Mouse (Mus musculus) liver, embryonic 14.5 days (tissue): ENCODE data around the gene Hoxc12. TPM values are rescaled to one million over a fixed set of nuclear protein-coding genes. Genes with fewer than 3 reads are reported as not detected.

Source experiments
- ATAC-seq: fragments of 200-750 bp; cut with Nextera tagmentation; 2 replicates; pipeline ENCODE4 v1.8.0; 2017; ENCODE audit warnings: moderate number of reproducible peaks, mild to moderate bottlenecking, moderate library complexity; ENCODE audit not compliant: insufficient read depth
- DNase-seq, 3 experiments: peaks; one replicate each; pipeline ENCODE4 v3.0.0-alpha.2; 2012 to 2013; ENCODE audit warnings: low read depth in 3 of 3, low spot score in 3 of 3
- H3K27ac ChIP-seq: fragments of 300-500 bp; sonication (generic); 2 replicates; pipeline ENCODE4 v1.5.1; 2014; ENCODE audit warnings: moderate library complexity, mild to moderate bottlenecking, control low read depth, inconsistent platforms
- H3K27me3 ChIP-seq: fragments of 300-500 bp; sonication (generic); 2 replicates; pipeline ENCODE4 v1.6.1; 2014; ENCODE audit warnings: mild to moderate bottlenecking, low read length, moderate library complexity; ENCODE audit not compliant: control insufficient read depth, insufficient read depth
- H3K36me3 ChIP-seq: fragments of 300-500 bp; sonication (generic); replicated peaks from 2 replicates; pipeline ENCODE4 v1.6.1; 2014; ENCODE audit warnings: low read depth; ENCODE audit not compliant: control insufficient read depth, insufficient read depth
- H3K4me1 ChIP-seq, 2 experiments: fragments of 200-500 bp in 1 of 2; fragments of 300-500 bp in 1 of 2; sonication (generic) in 1 of 2; replicated peaks; 2 replicates each; pipeline ENCODE4 v1.6.1; 2012 to 2014; ENCODE audit warnings: antibody characterized with exemption in 1 of 2, inconsistent platforms in 1 of 2, low read length in 1 of 2; ENCODE audit not compliant: control insufficient read depth in 2 of 2, insufficient read depth in 2 of 2
- H3K4me2 ChIP-seq: fragments of 300-500 bp; sonication (generic); 2 replicates; pipeline ENCODE4 v1.6.1; 2014; ENCODE audit warnings: low read depth, mild to moderate bottlenecking, control low read depth, moderate library complexity
- H3K4me3 ChIP-seq, 2 experiments: fragments of 200-500 bp in 1 of 2; fragments of 300-500 bp in 1 of 2; sonication (generic) in 1 of 2; 2 replicates each; pipeline ENCODE4 v1.5.1; 2012 to 2014; ENCODE audit warnings: low read depth in 2 of 2, low read length in 2 of 2, mild to moderate bottlenecking in 2 of 2, control low read depth in 1 of 2, inconsistent platforms in 1 of 2, moderate library complexity in 1 of 2; ENCODE audit not compliant: insufficient read depth in 1 of 2
- H3K9ac ChIP-seq: fragments of 300-500 bp; sonication (generic); replicated peaks from 2 replicates; pipeline ENCODE4 v1.6.1; 2014; ENCODE audit warnings: mild to moderate bottlenecking, control low read depth, moderate library complexity
- H3K9me3 ChIP-seq: fragments of 300-500 bp; sonication (generic); 2 replicates; pipeline ENCODE4 v1.6.1; 2016; ENCODE audit warnings: low read length, mixed read lengths; ENCODE audit not compliant: control insufficient read depth
- CTCF ChIP-seq: IDR thresholded peaks from 2 replicates; pipeline ENCODE4 v1.5.1; 2016; ENCODE audit warnings: antibody characterized with exemption, low read depth, control low read depth
- EP300 ChIP-seq: IDR thresholded peaks from 2 replicates; pipeline ENCODE4 v1.6.1; 2016; ENCODE audit warnings: antibody characterized with exemption, low read depth
- WGBS: fragments of 180-500 bp; shearing (Covaris S2); extraction: QIAGEN DNeasy Blood & Tissue Kit; methylation state at CpG from one replicate; pipeline ENCODE4 v1.1.7; 2014; ENCODE audit not compliant: insufficient replicate concordance; 5-methylcytosine and 5-hydroxymethylcytosine counted together
- polyA plus RNA-seq, 2 experiments: library from polyadenylated mRNA; depleted of rRNA in 1 of 2; stranded (reverse) in 1 of 2; unstranded in 1 of 2; fragments of >200 nt; fragmentation: Nextera tagmentation in 1 of 2; extraction: Ambion mirVana in 1 of 2; gene quantifications; 2 replicates each; pipeline versions ENCODE4 v1.2.1 to v1.2.3; 2012 to 2014

Hoxc12 gene
- polyA plus RNA-seq, 2 experiments, result not detected

DNA sequence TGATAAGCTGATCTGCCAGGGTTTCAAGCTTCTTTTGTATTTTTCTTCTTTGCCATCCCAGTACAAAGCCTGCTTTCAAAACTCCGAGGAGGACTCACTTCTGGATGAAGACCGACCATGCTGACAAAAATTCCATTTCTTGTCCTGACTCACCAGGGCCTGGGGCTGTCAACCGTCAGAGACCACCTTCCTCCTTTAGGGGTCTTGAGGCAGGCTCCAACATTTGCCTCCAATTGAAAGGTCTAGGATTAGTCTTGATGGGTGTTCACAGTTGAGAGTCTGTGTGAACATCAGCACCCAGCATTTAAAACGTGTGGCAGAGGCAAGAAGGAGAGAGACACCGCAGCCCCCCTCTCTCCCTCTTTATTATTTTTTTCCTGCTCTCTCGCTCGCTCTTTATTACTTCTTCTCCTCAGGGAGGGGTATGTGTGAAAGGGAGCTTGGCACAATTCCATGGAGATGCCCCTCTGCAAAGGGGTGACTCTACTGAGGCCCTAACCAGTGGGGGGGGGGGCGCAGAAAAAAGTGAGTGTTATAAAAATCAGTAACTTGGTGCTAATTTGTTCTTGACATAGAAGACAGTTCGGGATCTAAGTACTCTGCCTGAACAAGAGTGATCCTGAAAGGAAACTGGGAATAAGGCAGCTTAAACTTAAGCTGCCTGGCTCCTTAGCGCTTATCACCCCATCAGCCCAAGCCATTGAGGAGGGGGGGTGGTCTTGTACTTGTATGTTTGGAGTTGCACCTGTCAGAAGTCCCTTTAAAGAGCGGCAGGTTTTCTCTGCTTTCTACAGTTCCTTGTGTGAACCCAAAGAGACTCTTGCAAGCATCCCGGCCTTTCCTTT, 17.0 kb upstream of the Hoxc12 start:
- peaks cover 94% of the 10 kb centered on the region for H3K27me3 ChIP-seq
- H3K4me2 ChIP-seq, result no peak overlapping the region
- ATAC-seq (no peak), DNase-seq (no peak)
- TF ChIP-seq CTCF (no peak), EP300 (no peak)
- no peak overlapping the region for H3K4me3 ChIP-seq
- no peaks in the 10 kb centered on the region for H3K4me1 ChIP-seq
- H3K9me3 ChIP-seq, result no peaks in the 10 kb centered on the region
- WGBS, result 7% methylated on average over 12 of the region's 12 CpGs
- no peak overlapping the region for H3K9ac ChIP-seq
- H3K36me3 ChIP-seq, result no peaks in the 10 kb centered on the region
- H3K27ac ChIP-seq, result no peak overlapping the region

DNA sequence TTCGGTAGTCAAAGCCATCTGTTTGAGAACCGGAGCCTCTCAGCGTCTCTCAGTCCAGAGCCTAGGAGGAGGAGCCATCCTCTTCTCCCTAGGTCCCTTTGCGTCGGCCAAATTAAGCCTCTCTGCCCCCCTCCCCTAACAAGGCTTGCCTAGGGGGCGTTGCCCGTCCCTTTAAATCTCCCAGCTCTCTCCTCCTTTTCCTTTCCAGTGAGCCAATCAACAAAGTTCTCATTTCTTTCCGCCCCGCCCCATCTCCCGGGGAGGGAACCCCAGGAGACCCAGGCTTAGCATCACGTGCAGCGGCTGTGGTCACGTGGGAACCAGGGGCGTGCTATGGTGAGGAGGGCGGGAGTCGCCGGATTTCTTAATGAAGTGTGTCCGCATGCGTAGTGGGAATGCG, 15.9 kb upstream of the Hoxc12 start:
- Histone ChIP-seq H3K27me3 (peaks cover 94% of the 10 kb centered on the region), H3K4me3 (no peak overlapping the region), H3K4me1 (no peaks in the 10 kb centered on the region), H3K27ac (no peak overlapping the region), H3K4me2 (no peak overlapping the region), H3K36me3 (no peaks in the 10 kb centered on the region), H3K9me3 (no peaks in the 10 kb centered on the region), H3K9ac (no peak overlapping the region)
- WGBS, result under 1% methylated on average over 20 of the region's 20 CpGs
- no peak for DNase-seq
- no peak for ATAC-seq
- no peak for TF ChIP-seq EP300
- TF ChIP-seq CTCF, result no peak

DNA sequence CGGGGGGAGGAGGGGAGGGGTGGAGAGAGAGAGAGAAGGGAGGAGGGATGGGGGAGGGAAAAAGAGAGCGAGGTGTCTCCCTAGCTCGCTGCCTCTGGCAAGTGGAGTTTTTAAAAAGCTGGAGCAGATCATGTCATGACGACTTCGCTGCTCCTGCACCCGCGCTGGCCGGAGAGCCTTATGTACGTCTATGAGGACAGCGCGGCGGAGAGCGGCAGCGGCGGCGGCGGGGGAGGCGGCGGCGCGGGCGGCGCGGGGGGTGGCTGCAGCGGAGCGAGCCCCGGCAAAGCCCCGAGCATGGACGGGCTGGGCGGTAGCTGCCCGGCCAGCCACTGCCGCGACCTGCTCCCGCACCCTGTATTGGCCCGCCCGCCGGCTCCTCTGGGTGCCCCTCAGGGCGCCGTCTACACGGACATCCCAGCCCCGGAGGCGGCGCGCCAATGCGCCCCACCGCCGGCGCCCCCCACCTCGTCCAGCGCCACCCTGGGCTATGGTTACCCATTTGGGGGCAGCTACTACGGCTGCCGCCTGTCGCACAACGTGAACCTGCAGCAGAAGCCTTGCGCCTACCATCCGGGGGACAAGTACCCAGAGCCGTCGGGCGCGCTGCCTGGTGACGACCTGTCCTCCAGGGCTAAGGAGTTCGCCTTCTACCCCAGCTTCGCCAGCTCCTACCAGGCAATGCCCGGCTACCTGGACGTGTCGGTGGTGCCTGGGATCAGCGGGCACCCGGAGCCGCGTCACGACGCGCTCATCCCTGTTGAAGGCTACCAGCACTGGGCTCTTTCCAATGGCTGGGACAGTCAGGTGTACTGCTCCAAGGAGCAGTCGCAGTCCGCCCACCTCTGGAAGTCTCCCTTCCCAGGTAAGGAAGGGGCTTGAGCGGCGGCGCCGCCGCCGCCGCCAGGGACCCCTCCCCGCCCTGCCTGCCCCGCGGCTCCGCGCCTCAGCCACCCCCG, 15.2 kb upstream of the Hoxc12 start, which contains the start of gene Hoxc13:
Hoxc13 (plus strand) TSS at position 51 of the 959 bp plus-strand sequence.
- 2% methylated on average over 78 of the region's 88 CpGs for WGBS
- Histone ChIP-seq H3K9ac (no peak within 1 kb of the TSS), H3K4me1 (no peaks in the 10 kb centered on the region), H3K36me3 (no peaks in the 10 kb centered on the region), H3K27ac (no peak within 1 kb of the TSS), H3K27me3 (peaks cover 94% of the 10 kb centered on the region), H3K4me3 (no peak within 1 kb of the TSS), H3K4me2 (no peak within 1 kb of the TSS), H3K9me3 (no peaks in the 10 kb centered on the region)
- DNase-seq (no peak), ATAC-seq (no peak)
- no peak for TF ChIP-seq CTCF
- no peak for TF ChIP-seq EP300

DNA sequence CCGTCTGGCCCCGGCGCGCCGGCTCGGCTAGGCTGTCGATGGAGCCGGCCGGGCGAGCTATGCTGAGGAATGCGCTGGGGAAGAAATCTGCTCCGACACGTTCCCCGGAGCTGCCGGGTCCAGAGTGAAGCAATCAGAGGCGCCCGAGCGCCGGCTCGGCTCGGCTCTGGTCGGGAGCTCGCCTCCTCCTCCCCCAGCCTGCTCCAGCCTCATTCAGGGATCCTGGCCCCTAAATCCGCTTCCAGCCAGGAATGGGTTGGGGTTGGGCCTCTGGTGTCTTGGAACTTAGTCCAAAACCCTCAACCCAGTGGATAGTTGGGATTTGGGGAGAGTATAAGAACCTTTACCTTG, 14.6 kb upstream of the Hoxc12 start:
- H3K4me3 ChIP-seq, result no peak overlapping the region
- ATAC-seq, result no peak

More for the DNA sequence above, 14.6 kb upstream of the Hoxc12 start:
- H3K4me2 ChIP-seq, result no peak overlapping the region
- DNase-seq, result no peak
- no peaks in the 10 kb centered on the region for H3K9me3 ChIP-seq
- H3K27me3 ChIP-seq, result peaks cover 94% of the 10 kb centered on the region
- no peaks in the 10 kb centered on the region for H3K4me1 ChIP-seq
- H3K27ac ChIP-seq, result no peak overlapping the region
- no peak for TF ChIP-seq EP300
- no peak for TF ChIP-seq CTCF
- H3K9ac ChIP-seq, result no peak overlapping the region
- no peaks in the 10 kb centered on the region for H3K36me3 ChIP-seq
- 4% methylated on average over 24 of the region's 24 CpGs for WGBS
